Mouse (Mus musculus): ENCODE results near the gene Kcnma1. TPM values are rescaled to one million over a fixed set of nuclear protein-coding genes. Genes with fewer than 3 reads are reported as not detected.

The Kcnma1 gene
- polyA plus RNA-seq, 1 experiment = 4.9 TPM

- no peak for DNase-seq
- Histone ChIP-seq H3K4me3 (ENCODE audit: control insufficient read depth, insufficient read depth, low read length) (no peak overlapping the region), H3K36me3 (ENCODE audit: control insufficient read depth, insufficient read depth, low read length) (no peaks in the 10 kb centered on the region), H3K27me3 (ENCODE audit: control insufficient read depth, insufficient read depth, low read length) (no peaks in the 10 kb centered on the region), H3K27ac (ENCODE audit: control insufficient read depth, insufficient read depth, low read length) (no peak overlapping the region), H3K4me1 (replicated peaks; ENCODE audit: control insufficient read depth, insufficient read depth, low read length) (peaks cover 4% of the 10 kb centered on the region)
- WGBS = 95% methylated on average over 2 of the region's 2 CpGs
- TF ChIP-seq CTCF (IDR thresholded peaks at IDR 0.05; ENCODE audit: borderline replicate concordance, control insufficient read depth, extremely low read depth, insufficient read depth, low read length, poor library complexity) (no peak), POLR2A (IDR thresholded peaks at IDR 0.05; ENCODE audit: control insufficient read depth, extremely low read depth, insufficient read depth, low read length, poor library complexity) (no peak)
Measured at GRCm38 (mm10) chr14:23470071-23470470, 544.2 kb downstream of the Kcnma1 start.

- Histone ChIP-seq H3K27ac (ENCODE audit: control insufficient read depth, insufficient read depth, low read length) (no peak overlapping the region), H3K27me3 (ENCODE audit: control insufficient read depth, insufficient read depth, low read length) (no peaks in the 10 kb centered on the region), H3K4me1 (replicated peaks; ENCODE audit: control insufficient read depth, insufficient read depth, low read length) (peaks cover 5% of the 10 kb centered on the region), H3K4me3 (ENCODE audit: control insufficient read depth, insufficient read depth, low read length) (no peak overlapping the region), H3K36me3 (ENCODE audit: control insufficient read depth, insufficient read depth, low read length) (no peaks in the 10 kb centered on the region)
- no peak for TF ChIP-seq POLR2A (IDR thresholded peaks at IDR 0.05; ENCODE audit: control insufficient read depth, extremely low read depth, insufficient read depth, low read length, poor library complexity)
- no peak for TF ChIP-seq CTCF (IDR thresholded peaks at IDR 0.05; ENCODE audit: borderline replicate concordance, control insufficient read depth, extremely low read depth, insufficient read depth, low read length, poor library complexity)
- peak; percentile 3 for DNase-seq
- whole genome bisulfite sequencing = 10% methylated on average over 2 of the region's 2 CpGs
Measured at GRCm38 (mm10) chr14:23465135-23465534, 549.2 kb downstream of the Kcnma1 start.

DNA sequence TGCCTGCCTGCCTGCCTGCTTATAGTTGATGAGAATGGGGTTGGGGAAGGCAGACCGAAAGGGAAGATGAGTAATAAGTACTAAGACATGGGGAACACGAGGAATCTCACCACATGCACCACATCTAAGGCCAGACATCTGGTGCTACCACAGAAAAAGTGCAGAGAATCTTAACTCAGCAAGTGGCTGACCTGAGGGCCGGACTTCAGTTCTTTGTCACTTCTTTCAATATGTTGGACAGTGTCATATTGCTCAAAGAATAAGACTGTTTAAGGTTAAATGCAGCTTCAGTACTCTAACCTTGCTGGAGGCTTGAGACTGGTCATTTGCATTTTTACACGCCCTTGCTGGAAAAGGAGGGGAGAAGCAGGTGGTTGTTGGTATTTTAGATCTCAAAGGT, 555.7 kb downstream of the Kcnma1 start:
- peaks cover 8% of the 10 kb centered on the region for H3K4me1 ChIP-seq (replicated peaks; ENCODE audit: control insufficient read depth, insufficient read depth, low read length)
- DNase-seq = peak; percentile 6
- no peaks in the 10 kb centered on the region for H3K27me3 ChIP-seq (ENCODE audit: control insufficient read depth, insufficient read depth, low read length)
- WGBS = 12% methylated on average over 4 of the region's 4 CpGs
- TF ChIP-seq POLR2A (IDR thresholded peaks at IDR 0.05; ENCODE audit: control insufficient read depth, extremely low read depth, insufficient read depth, low read length, poor library complexity) (no peak), CTCF (IDR thresholded peaks at IDR 0.05; ENCODE audit: borderline replicate concordance, control insufficient read depth, extremely low read depth, insufficient read depth, low read length, poor library complexity) (no peak)
- no peak overlapping the region for H3K27ac ChIP-seq (ENCODE audit: control insufficient read depth, insufficient read depth, low read length)
- no peak overlapping the region for H3K4me3 ChIP-seq (ENCODE audit: control insufficient read depth, insufficient read depth, low read length)
- H3K36me3 ChIP-seq (ENCODE audit: control insufficient read depth, insufficient read depth, low read length) = no peaks in the 10 kb centered on the region

GRCm38 (mm10) chr14:23451681-23452080, 562.6 kb downstream of the Kcnma1 start:
- WGBS = 86% methylated on average over 6 of the region's 6 CpGs
- H3K27me3 ChIP-seq (ENCODE audit: control insufficient read depth, insufficient read depth, low read length) = no peaks in the 10 kb centered on the region
- no peak for TF ChIP-seq POLR2A (IDR thresholded peaks at IDR 0.05; ENCODE audit: control insufficient read depth, extremely low read depth, insufficient read depth, low read length, poor library complexity)
- TF ChIP-seq CTCF (IDR thresholded peaks at IDR 0.05; ENCODE audit: borderline replicate concordance, control insufficient read depth, extremely low read depth, insufficient read depth, low read length, poor library complexity) = no peak
- H3K4me1 ChIP-seq (replicated peaks; ENCODE audit: control insufficient read depth, insufficient read depth, low read length) = no peaks in the 10 kb centered on the region
- no peaks in the 10 kb centered on the region for H3K36me3 ChIP-seq (ENCODE audit: control insufficient read depth, insufficient read depth, low read length)
- no peak overlapping the region for H3K4me3 ChIP-seq (ENCODE audit: control insufficient read depth, insufficient read depth, low read length)
- DNase-seq = no peak
- no peak overlapping the region for H3K27ac ChIP-seq (ENCODE audit: control insufficient read depth, insufficient read depth, low read length)

- 85% methylated on average over 3 of the region's 3 CpGs for WGBS
- no peak overlapping the region for H3K27ac ChIP-seq (ENCODE audit: control insufficient read depth, insufficient read depth, low read length)
Measured at GRCm38 (mm10) chr14:23437467-23437866, 576.8 kb downstream of the Kcnma1 start.

DNA sequence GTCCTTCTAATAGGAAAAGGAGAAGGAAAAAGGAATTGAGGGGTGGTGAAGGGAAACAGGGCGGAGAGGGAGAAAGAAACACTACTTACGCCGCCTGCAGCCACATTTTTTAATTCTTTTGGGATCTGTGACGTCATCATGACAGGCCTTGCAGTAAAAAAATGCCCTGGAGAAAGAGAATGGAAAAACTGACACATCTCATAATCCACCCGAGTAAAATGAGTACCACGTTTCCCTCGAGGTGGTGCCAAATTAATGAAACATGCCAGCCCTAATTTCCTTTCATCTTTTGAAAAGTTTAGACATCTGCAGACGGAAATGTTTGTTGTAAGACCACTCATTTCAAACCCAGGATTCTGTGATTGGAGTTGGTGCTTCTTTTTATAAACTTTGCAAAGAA, 578.4 kb downstream of the Kcnma1 start:
- 87% methylated on average over 8 of the region's 8 CpGs for WGBS

More at GRCm38 (mm10) chr14:23437467-23437866, 576.8 kb downstream of the Kcnma1 start:
- no peaks in the 10 kb centered on the region for H3K4me1 ChIP-seq (replicated peaks; ENCODE audit: control insufficient read depth, insufficient read depth, low read length)
- H3K27me3 ChIP-seq (ENCODE audit: control insufficient read depth, insufficient read depth, low read length) = no peaks in the 10 kb centered on the region
- H3K36me3 ChIP-seq (ENCODE audit: control insufficient read depth, insufficient read depth, low read length) = no peaks in the 10 kb centered on the region
- no peak overlapping the region for H3K4me3 ChIP-seq (ENCODE audit: control insufficient read depth, insufficient read depth, low read length)
- TF ChIP-seq CTCF (IDR thresholded peaks at IDR 0.05; ENCODE audit: borderline replicate concordance, control insufficient read depth, extremely low read depth, insufficient read depth, low read length, poor library complexity) = no peak
- TF ChIP-seq POLR2A (IDR thresholded peaks at IDR 0.05; ENCODE audit: control insufficient read depth, extremely low read depth, insufficient read depth, low read length, poor library complexity) = no peak
- DNase-seq = no peak

GRCm38 (mm10) chr14:23430006-23430405, 584.3 kb downstream of the Kcnma1 start:
- no peaks in the 10 kb centered on the region; the same call in 1 of the 2 replicates for H3K4me1 ChIP-seq (replicated peaks; ENCODE audit: control insufficient read depth, insufficient read depth, low read length)
- no peak for DNase-seq
- no peaks in the 10 kb centered on the region for H3K27me3 ChIP-seq (ENCODE audit: control insufficient read depth, insufficient read depth, low read length)
- 89% methylated on average over 2 of the region's 2 CpGs for WGBS
- no peak overlapping the region for H3K27ac ChIP-seq (ENCODE audit: control insufficient read depth, insufficient read depth, low read length)
- H3K36me3 ChIP-seq (ENCODE audit: control insufficient read depth, insufficient read depth, low read length) = no peaks in the 10 kb centered on the region
- TF ChIP-seq POLR2A (IDR thresholded peaks at IDR 0.05; ENCODE audit: control insufficient read depth, extremely low read depth, insufficient read depth, low read length, poor library complexity) = no peak
- no peak for TF ChIP-seq CTCF (IDR thresholded peaks at IDR 0.05; ENCODE audit: borderline replicate concordance, control insufficient read depth, extremely low read depth, insufficient read depth, low read length, poor library complexity)
- no peak overlapping the region for H3K4me3 ChIP-seq (ENCODE audit: control insufficient read depth, insufficient read depth, low read length)

More for the DNA sequence above, 578.4 kb downstream of the Kcnma1 start:
- DNase-seq = no peak
- TF ChIP-seq CTCF (IDR thresholded peaks at IDR 0.05; ENCODE audit: borderline replicate concordance, control insufficient read depth, extremely low read depth, insufficient read depth, low read length, poor library complexity) (no peak), POLR2A (IDR thresholded peaks at IDR 0.05; ENCODE audit: control insufficient read depth, extremely low read depth, insufficient read depth, low read length, poor library complexity) (no peak)
- H3K27ac ChIP-seq (ENCODE audit: control insufficient read depth, insufficient read depth, low read length) = no peak overlapping the region
- no peaks in the 10 kb centered on the region for H3K4me1 ChIP-seq (replicated peaks; ENCODE audit: control insufficient read depth, insufficient read depth, low read length)
- H3K36me3 ChIP-seq (ENCODE audit: control insufficient read depth, insufficient read depth, low read length) = no peaks in the 10 kb centered on the region
- H3K27me3 ChIP-seq (ENCODE audit: control insufficient read depth, insufficient read depth, low read length) = no peaks in the 10 kb centered on the region
- H3K4me3 ChIP-seq (ENCODE audit: control insufficient read depth, insufficient read depth, low read length) = no peak overlapping the region
